Mouse (Mus musculus) R1 (cell line): ENCODE measurements around the gene Ccl24.
"Not testable (repeated sequence)": the region's sequence is repeated elsewhere in the genome, so short reads cannot be mapped to it uniquely, and the experiment has no call there.

Experiments
- DNase-seq: peaks from one replicate; pipeline ENCODE4 v3.0.0-alpha.2; 2018; ENCODE audit warnings: low read depth, low spot score

Gene Ccl24

GRCm38 (mm10) chr5:135573006-135573405 lies at the start of gene Ccl24:
Ccl24 (minus strand) TSS chr5:135573049.
- DNase-seq = no peak

GRCm38 (mm10) chr5:135621725-135622124 lies 48.9 kb upstream of the Ccl24 start:
- DNase-seq = no peak

- DNase-seq = no peak
Measured at GRCm38 (mm10) chr5:135620526-135620925, 47.7 kb upstream of the Ccl24 start.

- not testable (repeated sequence) for DNase-seq
Measured at GRCm38 (mm10) chr5:135619741-135620140, 46.9 kb upstream of the Ccl24 start.

- peak; percentile 57 for DNase-seq
Measured at GRCm38 (mm10) chr5:135609794-135610193, 36.9 kb upstream of the Ccl24 start.

- DNase-seq = peak; percentile 71
Measured at GRCm38 (mm10) chr5:135607581-135607980, 34.7 kb upstream of the Ccl24 start.

- not testable (repeated sequence) for DNase-seq
Measured at GRCm38 (mm10) chr5:135606717-135607116, 33.9 kb upstream of the Ccl24 start.

GRCm38 (mm10) chr5:135604643-135605042 lies 31.8 kb upstream of the Ccl24 start:
- not testable (repeated sequence) for DNase-seq

- DNase-seq = no peak
Measured at GRCm38 (mm10) chr5:135589996-135590784, 17.3 kb upstream of the Ccl24 start.

GRCm38 (mm10) chr5:135587764-135588163 lies 14.9 kb upstream of the Ccl24 start:
- DNase-seq = no peak

GRCm38 (mm10) chr5:135585691-135586090 lies 12.8 kb upstream of the Ccl24 start:
- no peak for DNase-seq

GRCm38 (mm10) chr5:135582330-135582729 lies 9.5 kb upstream of the Ccl24 start:
- DNase-seq = no peak

- peak; percentile 44 for DNase-seq
Measured at GRCm38 (mm10) chr5:135579331-135579751, 6.5 kb upstream of the Ccl24 start.

GRCm38 (mm10) chr5:135576055-135576454 lies 3.2 kb upstream of the Ccl24 start:
- no peak for DNase-seq

- DNase-seq = peak; percentile 50
Measured at GRCm38 (mm10) chr5:135568698-135569097, 4.2 kb downstream of the Ccl24 start.

- DNase-seq = no peak
Measured at GRCm38 (mm10) chr5:135567556-135568265, 5.1 kb downstream of the Ccl24 start.

GRCm38 (mm10) chr5:135563469-135563868 lies 9.4 kb downstream of the Ccl24 start, which contains the start of gene Ccl26:
Ccl26 (minus strand) TSS chr5:135563569.
- DNase-seq = no peak

- no peak for DNase-seq
Measured at GRCm38 (mm10) chr5:135557671-135558070, 15.2 kb downstream of the Ccl24 start.

GRCm38 (mm10) chr5:135557051-135557450 lies 15.8 kb downstream of the Ccl24 start:
- no peak for DNase-seq

GRCm38 (mm10) chr5:135556259-135556658 lies 16.6 kb downstream of the Ccl24 start:
- no peak for DNase-seq

- no peak for DNase-seq
Measured at GRCm38 (mm10) chr5:135551591-135551990, 21.3 kb downstream of the Ccl24 start.

GRCm38 (mm10) chr5:135550910-135551309 lies 21.9 kb downstream of the Ccl24 start:
- DNase-seq = peak; percentile 44

GRCm38 (mm10) chr5:135547990-135548389 lies 24.9 kb downstream of the Ccl24 start:
- DNase-seq = no peak
